15 mouse cellular contexts compared by ENCODE assay signal in genomic region chr2:127254604-127255134, GRCm38 (mm10).
"Had no signal": no experiment of that assay in that cellular context is flagged by ENCODE, and none has a peak within 500 bp of the region (broad histone marks: within the 10 kb centered on the region; RNA-seq: fewer than 3 reads in every experiment).

No protein-coding gene starts in this region.

- H3K4me3 ChIP-seq: kidney, embryonic 15.5 days; limb, embryonic 13.5 days; midbrain, embryonic 10.5 days; myocyte; neural tube, embryonic 15.5 days had no signal

- DNase-seq: kidney, postnatal 25 days; left cerebral cortex, postnatal 4 days; lung, embryonic 14.5 days; lung, postnatal 10 days; lung, postnatal 4 days; midbrain, embryonic 14.5 days; right cerebral cortex, postnatal 4 days; spleen, adult 18-20 months; thymus, adult 18-20 months; thymus, postnatal 14 days had no signal

- H3K27ac ChIP-seq: kidney, embryonic 15.5 days; limb, embryonic 13.5 days; midbrain, embryonic 10.5 days; neural tube, embryonic 15.5 days had no signal
